Mouse (Mus musculus): Measurements from ENCODE around the gene Msl2. TPM values are rescaled to one million over a fixed set of nuclear protein-coding genes. Genes with fewer than 3 reads are reported as not detected.

Gene Msl2
- total RNA-seq (2021), result 10 to 100 TPM; 61.5 to 66.9 TPM

DNA sequence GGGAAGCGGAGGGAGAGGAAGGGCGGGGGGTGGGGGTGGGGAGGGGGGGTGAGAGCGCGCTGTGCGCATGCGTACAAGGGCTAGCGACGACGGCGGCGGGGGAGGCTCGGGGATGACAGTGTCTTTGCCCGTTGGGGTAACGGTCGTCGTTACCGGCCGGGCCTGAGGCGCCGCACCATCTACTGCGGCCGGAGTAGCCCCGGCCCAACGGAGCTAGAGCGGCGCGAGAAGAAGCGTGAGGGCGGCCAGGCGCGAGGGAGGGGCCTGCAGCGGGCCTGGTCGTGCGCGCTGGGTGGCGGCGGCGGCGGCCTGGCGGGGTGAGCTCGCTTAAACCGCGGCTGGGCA lies at the start of gene Msl2:
TSS of gene Msl2 (plus strand) at position 115 of the 345 bp plus-strand sequence.
- DNase-seq (ENCODE audit: extremely low spot score in 1 of 2, low spot score in 1 of 2), result no peak

DNA sequence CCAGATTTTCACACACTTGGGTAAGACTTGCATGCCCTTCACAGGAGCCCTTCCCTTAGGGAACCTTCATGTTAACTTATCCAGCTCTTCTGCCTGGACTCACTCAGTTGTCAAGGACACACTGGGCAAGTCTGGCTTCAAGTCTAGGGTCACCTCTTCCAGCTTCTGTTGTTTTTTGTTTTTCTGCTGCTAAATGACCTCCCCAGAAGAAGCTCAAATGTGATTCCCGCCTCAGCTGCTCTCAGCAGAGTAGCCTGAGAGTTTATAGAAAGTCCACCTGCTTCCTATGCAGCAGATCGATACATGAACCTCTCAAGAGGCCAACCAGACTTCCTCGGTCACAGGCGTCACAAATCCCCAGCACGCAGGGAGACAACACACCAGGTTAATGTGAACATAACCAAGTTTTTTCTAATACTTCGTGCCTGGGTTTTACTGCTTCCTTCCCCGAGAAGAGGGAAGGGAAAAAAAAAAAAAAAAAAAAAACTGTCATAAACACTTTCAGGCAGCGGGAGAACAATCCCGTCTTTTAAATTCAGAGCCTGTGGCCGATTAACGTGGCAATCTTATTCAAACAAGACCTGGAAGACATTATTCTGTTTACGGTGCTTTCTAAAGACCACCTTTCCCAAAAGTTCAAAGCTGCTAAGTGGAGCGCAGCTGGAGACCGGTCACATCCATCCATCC lies 40.0 kb upstream of the Msl2 start:
- DNase-seq (ENCODE audit: extremely low spot score in 1 of 2, low spot score in 1 of 2), result no peak

DNA sequence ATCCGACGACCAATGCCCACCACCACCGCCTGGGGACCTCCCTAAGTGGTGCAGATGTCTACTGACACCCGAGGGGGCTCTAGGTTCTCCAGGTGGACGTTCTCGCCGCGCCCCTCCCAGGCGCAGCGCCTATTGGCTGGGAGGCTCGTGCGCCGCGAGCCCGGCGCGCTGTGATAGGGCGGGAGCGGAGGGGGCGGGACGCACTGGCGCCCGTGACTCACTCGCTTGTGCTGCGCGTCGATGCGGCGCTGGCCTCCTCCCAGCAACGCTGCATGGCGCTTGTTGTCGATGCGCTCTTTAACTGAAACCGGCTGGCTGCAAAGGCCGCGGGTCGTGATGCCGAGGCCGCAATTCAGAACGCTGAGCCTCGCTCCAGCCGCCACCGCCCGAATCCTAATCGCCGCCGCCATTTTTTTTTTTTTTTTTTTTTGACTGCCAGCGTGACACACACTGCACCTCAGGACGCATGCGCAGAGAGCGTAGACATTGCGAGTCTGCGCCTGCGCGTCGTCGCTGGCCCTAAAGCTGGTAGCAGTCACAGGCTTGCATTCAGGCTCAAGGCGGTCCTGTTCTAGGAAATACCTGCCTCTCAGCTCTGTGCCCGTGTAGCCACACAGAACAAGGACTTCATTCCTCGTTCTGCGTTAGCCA lies 39.3 kb upstream of the Msl2 start, which contains the start of gene Pccb:
TSS of gene Pccb (minus strand) at position 451 of the 651 bp plus-strand sequence.
- peak; percentile 90 to 97 for DNase-seq (ENCODE audit: extremely low spot score in 1 of 2, low spot score in 1 of 2)

DNA sequence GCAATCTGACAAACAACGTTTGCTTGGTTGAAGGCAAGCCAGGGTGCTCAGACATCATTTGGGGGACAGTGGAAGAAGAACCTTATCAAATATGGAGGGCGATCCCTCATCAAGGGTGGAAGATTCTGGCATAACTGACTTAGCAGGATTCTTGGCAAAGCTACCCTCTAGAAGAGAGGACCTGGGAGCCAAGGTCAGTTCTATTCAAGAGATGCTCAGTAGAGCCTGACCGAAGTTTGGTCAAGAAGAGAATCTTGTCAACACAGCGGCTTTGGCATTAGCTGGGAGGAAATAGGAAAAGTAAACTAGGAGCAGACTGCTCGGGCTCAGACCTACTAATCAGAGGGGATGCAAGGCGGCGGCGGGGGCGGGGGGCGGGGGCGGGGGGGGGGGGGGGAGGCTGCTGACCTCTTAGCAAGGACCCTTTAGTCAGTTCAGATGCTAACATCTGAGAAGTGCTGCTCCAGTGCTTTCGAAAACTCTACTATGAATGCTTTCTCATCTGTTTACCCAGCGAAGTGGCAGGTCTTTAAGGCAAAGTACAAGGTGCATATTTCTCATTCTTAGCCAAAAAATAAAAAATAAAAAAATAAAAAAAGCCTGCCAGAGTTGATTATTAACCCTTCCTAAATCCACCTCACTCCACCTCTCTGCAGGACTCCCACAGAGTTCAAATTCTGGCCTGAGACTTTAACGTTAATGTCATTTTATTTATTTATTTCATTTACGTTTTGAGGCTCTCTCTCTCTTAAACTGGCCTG lies 37.9 kb upstream of the Msl2 start:
- DNase-seq (ENCODE audit: extremely low spot score in 1 of 2, low spot score in 1 of 2), result no peak

DNA sequence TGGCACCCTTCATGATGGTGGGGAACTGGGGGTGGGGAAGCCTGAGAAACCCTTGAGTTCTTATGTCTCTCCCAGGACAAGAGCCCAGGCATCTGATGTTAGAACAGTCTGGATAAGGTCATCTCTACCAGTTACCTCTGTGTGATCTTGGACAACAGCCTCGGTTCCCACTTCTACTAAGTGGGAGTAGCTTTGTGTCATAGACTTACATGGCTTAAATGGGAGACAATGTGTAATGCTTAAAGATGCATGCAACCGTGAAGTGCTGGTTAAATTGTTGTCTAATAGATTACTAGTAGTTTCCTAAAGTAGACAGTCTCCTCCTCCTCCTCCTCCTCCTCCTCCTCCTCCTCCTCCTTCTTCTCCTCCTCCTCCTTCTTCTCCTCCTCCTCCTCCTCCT lies 37.0 kb upstream of the Msl2 start:
- no peak for DNase-seq (ENCODE audit: extremely low spot score in 1 of 2, low spot score in 1 of 2)

DNA sequence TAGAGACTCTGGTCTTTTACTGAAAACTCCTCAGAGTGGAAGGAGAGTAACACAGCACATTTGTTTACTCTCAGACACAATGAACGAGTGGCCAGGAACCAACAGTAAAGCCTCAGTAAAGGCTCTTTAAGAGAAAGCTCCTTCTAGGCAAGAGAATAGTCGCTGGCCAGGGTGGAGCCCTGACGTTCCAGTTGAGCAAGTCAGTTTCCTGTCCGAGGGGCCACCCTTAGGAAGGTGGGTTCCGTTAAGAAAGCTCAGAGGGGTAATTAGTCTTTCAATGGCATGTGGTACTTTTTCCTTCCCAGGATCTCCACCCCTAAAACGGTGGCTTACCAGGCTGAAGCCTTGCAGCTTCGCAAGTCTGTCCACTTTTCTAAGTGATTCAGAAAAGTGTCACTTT lies 36.5 kb upstream of the Msl2 start:
- no peak for DNase-seq (ENCODE audit: extremely low spot score in 1 of 2, low spot score in 1 of 2)

DNA sequence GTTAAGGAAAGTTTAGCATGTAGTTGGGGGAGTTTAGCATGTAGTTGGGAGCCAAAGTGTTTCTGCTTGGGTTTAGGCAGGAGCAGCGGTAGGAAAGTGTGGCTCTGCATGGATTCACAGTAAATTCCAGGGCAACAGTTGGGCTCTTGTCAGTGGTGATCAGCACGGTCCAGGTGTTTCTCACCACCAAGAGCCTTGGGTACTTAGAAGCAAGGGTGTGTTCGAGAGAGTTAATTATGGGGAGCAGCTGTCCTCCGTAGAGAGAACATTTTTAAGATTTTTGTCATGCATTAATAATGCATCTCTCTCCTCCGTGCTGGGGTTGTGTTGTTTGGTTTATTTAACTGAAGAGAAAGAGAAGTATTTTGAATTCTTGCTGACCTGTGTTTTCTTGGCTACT lies 35.3 kb upstream of the Msl2 start:
- no peak for DNase-seq (ENCODE audit: extremely low spot score in 1 of 2, low spot score in 1 of 2)

DNA sequence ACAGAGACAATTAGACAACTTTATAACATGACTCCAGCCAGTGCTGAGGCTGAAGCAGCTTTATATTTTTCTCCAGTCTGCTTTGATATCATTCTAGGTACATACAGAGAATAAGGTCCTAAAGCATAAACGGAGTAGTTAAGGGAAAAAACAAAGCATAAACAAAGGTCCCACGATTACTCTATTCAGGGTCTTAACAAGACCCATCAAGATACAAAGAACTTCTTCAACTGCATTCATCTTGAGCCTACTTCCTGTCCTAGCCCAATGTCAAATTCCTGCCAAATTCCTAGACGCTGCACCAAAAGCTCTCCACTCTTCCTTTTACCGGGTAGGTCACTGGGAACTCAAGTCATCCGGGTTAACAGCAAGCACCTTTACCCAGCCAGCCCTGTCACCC lies 32.4 kb upstream of the Msl2 start:
- no peak for DNase-seq (ENCODE audit: extremely low spot score in 1 of 2, low spot score in 1 of 2)

DNA sequence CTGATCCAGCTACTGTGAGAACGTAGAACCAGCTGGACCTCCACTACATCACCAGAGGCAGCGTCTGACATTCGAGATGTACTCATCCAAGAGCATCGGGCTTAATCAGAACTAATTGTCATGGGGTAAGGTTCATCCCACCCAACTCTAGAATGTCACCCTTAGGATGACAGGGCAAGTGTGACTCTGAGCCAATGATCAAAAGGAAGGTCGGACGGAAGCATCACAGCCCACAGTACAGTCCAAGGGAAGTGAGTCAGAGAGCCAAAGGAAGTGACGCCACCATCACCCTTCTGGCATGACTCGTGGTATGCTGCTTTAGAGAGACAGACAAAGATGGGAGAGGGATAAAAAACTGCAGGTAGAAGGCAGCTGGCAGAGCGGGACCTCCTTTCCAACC lies 31.7 kb upstream of the Msl2 start:
- no peak for DNase-seq (ENCODE audit: extremely low spot score in 1 of 2, low spot score in 1 of 2)

DNA sequence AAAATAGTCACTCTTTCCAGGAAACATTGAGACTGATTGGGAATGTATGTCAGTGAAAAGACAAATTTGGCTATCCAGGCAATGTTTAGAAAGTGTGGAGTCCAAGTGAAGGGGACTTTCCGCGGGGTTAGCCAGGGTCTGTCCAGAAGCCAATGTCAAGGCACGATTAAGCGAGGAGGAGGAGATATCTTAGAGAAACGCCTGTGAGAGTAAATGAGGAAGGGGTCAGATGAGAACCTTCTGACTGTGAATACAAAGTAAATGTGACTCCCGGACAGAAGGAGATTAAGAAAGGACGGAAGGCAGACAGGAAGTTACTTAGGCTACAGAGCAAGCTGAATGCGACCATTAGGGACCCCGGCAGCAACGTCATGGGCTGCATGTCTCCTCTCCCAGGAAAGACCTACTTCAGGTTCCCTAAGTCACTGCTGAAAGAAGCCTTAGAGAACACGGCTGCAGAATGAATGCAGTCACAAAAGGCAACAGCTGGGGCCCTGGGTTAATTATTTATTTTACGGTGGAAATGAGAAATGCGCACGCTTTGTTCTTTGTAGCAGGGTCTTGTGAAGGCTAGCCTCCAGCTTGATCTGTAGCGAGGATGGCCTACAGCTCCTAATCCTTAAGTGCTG lies 28.1 kb upstream of the Msl2 start:
- no peak for DNase-seq (ENCODE audit: extremely low spot score in 1 of 2, low spot score in 1 of 2)

DNA sequence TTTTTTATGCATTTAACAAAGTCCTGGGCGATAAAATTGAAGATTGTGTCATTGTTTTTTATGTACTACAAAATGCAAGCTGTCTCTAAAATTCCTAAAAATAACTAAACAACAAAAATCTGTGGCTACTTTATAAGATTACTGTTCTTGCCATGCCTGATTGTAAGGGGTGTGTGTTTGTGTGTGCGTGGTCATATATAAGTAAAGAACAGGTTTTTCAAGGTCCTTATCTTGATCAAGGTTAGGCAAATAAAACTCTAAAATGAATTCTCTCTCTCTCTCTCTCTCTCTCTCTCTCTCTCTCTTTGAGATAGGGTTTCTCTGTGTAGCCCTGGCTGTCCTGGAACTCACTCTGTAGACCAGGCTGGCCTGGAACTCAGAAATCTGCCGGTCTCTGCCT lies 21.9 kb upstream of the Msl2 start:
- DNase-seq (ENCODE audit: extremely low spot score in 1 of 2, low spot score in 1 of 2), result no peak

DNA sequence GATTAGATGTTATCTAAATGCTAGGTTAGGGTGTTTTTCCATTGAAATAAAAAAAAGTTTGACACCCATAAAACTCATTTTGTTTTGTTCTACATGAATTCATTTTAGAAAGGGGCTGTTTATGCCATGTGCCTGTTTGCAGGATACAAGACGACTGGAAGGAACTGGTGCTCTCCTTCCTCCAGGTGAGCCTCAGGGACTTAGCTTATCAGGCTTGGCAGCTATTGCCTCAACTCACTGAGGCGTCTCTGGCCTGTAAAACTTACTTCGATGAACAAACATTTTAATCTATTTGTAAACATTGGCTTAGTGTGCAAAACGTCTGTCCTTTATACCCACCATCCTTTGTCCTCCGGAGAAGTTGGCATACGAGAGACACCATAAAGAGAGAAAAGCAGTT lies 21.2 kb upstream of the Msl2 start:
- no peak for DNase-seq (ENCODE audit: extremely low spot score in 1 of 2, low spot score in 1 of 2)

DNA sequence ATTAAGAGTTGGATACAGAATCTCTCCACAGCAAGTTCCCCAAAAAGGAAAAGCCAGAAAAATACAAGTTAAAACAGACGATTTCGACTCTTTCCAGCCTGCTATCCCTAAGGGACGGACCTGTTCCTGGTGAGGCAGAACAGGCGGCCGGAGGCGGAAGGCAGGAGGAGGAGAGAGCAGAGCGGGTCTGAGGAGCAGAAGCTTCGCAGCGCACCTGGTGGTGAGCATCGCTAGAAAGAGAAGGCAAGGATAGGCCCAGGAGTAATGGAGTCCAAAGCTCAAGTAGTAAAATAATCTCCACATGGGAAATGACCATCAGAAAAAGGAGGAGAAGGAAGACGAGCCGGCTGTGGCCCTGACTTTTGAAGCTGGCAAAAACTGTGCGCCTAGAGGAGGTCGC lies 20.6 kb upstream of the Msl2 start:
- DNase-seq (ENCODE audit: extremely low spot score in 1 of 2, low spot score in 1 of 2), result no peak

DNA sequence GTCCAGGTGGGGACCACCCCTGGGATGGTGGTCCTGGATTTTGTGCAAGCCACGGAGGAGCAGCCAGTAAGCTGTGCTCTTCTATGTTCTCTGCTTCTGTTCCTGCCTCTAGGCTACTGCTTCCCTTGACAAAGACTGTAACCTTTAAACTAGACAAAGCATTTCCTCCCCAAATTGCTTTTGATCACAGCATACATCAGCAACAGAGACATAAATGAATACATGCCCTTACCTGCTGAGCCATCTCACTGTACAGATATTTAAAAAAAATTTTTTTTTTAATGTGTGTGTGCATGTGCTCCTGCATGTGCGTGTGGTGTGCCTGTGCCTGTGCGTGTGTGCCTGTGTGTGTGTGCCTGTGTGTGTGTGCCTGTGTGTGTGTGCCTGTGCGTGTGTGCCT lies 16.7 kb upstream of the Msl2 start:
- no peak for DNase-seq (ENCODE audit: extremely low spot score in 1 of 2, low spot score in 1 of 2)

DNA sequence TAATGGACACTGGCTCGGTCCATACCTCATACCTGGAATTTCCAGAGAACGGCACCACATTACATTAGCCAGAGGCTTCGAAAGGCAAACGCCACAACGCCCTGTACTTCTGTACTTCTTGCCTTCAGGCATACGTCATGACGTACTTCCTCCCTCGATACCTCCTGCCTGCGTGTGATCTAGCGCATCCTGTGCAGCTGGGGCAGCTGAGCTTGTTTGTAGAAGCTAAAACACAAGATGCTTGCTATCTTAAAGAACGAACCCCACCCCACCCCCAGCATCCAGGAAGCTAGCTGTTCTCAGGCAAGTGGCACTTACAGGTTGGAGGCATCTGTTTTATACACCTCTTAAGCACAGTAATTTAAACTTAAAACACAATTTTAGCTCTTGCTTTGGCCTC lies 12.9 kb upstream of the Msl2 start:
- no peak for DNase-seq (ENCODE audit: extremely low spot score in 1 of 2, low spot score in 1 of 2)

DNA sequence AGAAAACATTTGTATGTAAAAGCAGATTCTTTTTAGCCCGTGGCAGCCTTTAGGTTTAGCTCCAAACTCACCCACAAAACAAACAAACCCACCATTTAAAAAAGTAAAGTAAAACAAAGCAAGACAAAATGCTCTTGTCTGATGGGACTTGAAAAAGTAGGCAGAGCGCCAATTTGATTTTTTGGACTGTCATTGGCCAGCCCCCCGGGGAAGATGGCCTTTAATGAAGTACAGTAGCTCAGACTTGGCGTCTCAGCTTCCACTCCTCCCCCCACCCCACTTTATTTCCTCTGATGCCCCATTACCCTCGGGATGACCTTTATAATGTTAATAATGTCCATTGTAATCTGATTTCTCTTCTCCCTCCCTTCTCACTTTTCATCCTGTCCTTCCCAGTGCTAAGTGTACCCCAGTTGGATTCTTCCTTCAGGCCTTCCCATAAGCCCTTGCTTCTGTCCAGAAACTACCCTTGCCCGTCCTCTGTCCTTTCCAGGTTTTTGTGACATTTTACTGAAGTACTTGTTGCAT lies 11.6 kb upstream of the Msl2 start:
- DNase-seq (ENCODE audit: extremely low spot score in 1 of 2, low spot score in 1 of 2), result no peak

DNA sequence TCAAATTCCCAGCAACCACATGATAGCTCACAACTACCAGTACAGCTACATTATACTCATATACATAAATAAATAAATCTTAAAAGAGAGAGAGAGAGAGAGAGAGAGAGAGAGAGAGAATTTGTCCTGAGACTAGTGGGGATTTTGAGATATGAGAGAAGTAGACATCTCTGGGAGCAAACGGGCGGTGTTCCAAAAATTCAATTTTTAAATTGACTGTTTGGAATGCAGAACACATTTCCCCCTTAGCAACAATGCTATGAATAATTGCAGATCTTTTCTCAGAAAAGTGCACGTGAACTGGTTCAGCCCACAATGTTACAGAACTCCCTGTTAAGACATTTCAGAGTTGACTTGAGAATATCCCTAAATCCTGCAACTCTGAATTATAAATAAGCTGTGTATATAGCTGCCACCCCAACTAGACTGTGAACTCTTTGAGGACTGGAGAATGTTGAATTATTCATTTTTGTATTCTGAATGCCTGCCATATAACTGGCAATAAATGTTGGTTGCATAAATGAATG lies 8.8 kb upstream of the Msl2 start:
- DNase-seq (ENCODE audit: extremely low spot score in 1 of 2, low spot score in 1 of 2), result no peak

DNA sequence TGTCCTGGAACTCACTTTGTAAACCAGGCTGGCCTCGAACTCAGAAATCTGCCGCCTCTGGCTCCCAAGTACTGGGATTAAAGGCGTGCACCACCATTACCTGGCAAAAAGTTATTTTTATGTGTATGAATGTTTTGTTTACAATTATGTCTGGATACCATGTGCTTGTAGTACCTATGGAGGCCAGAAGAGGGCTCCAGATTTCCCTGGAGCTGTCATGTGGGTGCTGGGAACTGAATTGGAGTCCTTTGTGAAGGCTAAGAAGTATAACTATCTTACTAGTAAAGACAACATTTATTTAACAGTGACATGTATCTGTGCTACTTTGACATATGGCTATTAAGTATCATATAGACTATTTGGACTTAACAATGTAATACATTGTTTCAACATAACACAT lies 4.1 kb upstream of the Msl2 start:
- no peak for DNase-seq (ENCODE audit: extremely low spot score in 1 of 2, low spot score in 1 of 2)

DNA sequence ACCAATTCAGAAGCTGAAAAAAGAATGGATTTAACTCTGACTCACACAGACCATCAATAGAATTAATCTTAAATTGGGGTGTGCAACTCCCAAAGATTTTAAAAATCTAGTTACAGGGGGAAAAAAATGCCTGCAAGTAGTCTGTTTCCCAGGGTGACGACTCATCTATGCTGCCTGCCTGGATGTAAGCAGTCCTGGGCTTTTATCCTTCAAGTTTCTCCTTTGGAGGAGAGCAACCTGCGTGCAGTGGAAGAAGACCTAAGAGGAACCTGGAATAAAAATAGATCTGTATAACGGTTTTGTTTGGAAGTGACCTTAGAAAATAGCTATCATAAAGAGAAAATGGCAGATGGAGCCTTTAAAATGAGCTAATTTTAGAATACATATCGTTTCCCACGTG lies 1.4 kb upstream of the Msl2 start:
- DNase-seq (ENCODE audit: extremely low spot score in 1 of 2, low spot score in 1 of 2), result no peak

DNA sequence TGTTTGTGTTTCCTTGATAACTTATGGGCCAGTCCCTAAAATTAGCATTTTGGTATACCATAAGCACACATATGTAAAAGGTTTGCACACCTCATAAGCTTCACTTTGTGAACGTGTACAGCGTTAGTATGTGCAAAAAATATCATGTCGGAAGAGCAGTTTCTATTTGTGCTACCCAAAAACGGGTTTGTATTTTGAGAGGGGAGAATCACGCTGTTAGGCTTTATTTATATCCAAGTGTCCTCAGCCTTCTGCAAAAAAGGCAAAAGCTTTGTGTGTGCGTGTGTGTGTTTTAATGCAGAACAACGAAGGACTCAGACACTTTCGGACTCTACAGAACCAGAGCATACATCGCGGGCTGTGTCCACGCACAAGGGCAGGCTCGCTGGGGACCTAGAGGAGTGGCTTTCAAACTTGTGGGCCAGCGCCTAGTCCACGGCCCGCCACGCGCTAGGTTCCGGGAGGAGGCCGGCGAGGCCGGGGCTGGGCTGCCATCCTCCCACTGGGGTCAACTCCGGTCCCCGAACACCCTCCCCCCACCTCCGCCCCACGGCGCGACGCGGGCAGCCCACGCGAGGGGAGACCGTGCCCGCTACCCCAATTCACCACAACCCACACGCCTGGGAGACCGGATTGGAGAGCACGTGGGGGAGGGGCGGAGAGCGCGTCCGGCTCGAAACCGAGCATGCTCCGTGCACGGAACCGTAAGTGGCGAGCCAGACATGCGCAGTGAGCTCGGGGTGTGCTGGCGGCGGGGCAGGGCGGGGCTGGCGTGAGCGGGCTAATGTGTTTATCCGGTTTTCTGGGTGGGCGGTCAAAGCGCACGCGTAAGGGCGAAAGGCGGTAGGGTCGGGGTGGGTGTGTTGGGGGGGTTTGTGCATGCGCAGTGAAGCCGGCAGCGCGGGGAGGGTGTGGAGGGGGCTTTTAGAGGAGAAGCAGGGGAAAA lies 587 bp upstream of the Msl2 start:
- peak; percentile 99 for DNase-seq (ENCODE audit: extremely low spot score in 1 of 2, low spot score in 1 of 2)

Data from layer of hippocampus, postnatal 25 days (tissue).